ENCODE assay signal across 17 mouse cellular contexts in the genomic region with DNA sequence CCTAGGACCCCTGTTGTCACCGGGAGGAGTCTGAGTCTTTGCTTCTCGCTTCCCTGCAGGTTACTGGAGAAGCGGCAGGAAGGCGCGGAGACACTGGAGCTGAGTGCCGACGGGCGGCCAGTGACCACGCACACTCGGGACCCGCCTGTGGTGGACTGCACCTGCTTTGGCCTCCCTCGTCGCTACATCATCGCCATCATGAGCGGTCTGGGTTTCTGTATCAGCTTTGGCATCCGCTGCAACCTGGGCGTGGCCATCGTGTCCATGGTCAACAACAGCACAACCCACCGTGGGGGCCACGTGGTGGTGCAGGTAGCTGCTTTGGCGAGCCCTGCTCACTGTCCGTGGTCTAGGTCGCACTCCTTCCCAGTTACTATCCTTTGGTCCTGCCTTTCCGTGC. TPM values are rescaled to one million over a fixed set of nuclear protein-coding genes. Genes with fewer than 3 reads are reported as not detected.
DNase-seq lines count a peak whose midpoint lies in the region; ATAC-seq lines count a peak whose summit lies in the region.
"Had no signal": no experiment of that assay in that cellular context is flagged by ENCODE, and none has a peak within 500 bp of the region (broad histone marks: within the 10 kb centered on the region; RNA-seq: fewer than 3 reads in every experiment).

No protein-coding gene starts in this region.

- 6% methylated on average over 24 of the region's 24 CpGs for whole genome bisulfite sequencing in hindbrain, embryonic 10.5 days
- WGBS in midbrain, embryonic 16.5 days: 2% methylated on average over 24 of the region's 24 CpGs

- ATAC-seq in megakaryocyte, adult 5-6 weeks (ENCODE audit: poor library complexity, severe bottlenecking): no peak
- ATAC-seq in midbrain, embryonic 16.5 days: no peak

- peaks cover 28% of the 10 kb centered on the region for H3K4me1 ChIP-seq in megakaryocyte, embryonic 14.5 days
- peaks cover 28% of the 10 kb centered on the region for H3K4me1 ChIP-seq in hindbrain, embryonic 10.5 days (replicated peaks)
- H3K4me1 ChIP-seq in midbrain, embryonic 16.5 days (ENCODE audit: control insufficient read depth, insufficient read depth, low read length): peaks cover 16% of the 10 kb centered on the region

- H3K27ac ChIP-seq in hindbrain, embryonic 10.5 days: no peak overlapping the region; the same call in 1 of the 2 replicates
- no peak overlapping the region for H3K27ac ChIP-seq in midbrain, embryonic 16.5 days (ENCODE audit: low read length)

- peak; percentile 65 to 71 for DNase-seq in cerebellum, postnatal 14 days
- DNase-seq in hindbrain, embryonic 10.5 days (ENCODE audit: low spot score): no peak
- DNase-seq in urinary bladder, adult 18-20 months (ENCODE audit: low spot score in 2 of 2): no peak
- DNase-seq in embryo, embryonic 10 days (ENCODE audit: low spot score): no peak
- DNase-seq in left cerebral cortex, adult 8-10 months (ENCODE audit: low spot score in 2 of 2): no peak
- DNase-seq: embryo, embryonic 11 days; heart, postnatal 14 days; kidney, postnatal 36 days; lung, postnatal 14 days; thymus, postnatal 4 days had no signal

- peaks cover 95% of the 10 kb centered on the region for H3K27me3 ChIP-seq in megakaryocyte, embryonic 14.5 days (replicated peaks)
- H3K27me3 ChIP-seq in hindbrain, embryonic 10.5 days (ENCODE audit: insufficient read depth, poor library complexity, severe bottlenecking): peaks cover 99% of the 10 kb centered on the region
- peaks cover 57% of the 10 kb centered on the region for H3K27me3 ChIP-seq in midbrain, embryonic 16.5 days (ENCODE audit: control insufficient read depth, insufficient read depth, low read depth, low read length)

- peak overlapping the region; percentile 22 for H3K4me2 ChIP-seq in midbrain, embryonic 16.5 days (ENCODE audit: low read length)

- H3K9me3 ChIP-seq in megakaryocyte, embryonic 14.5 days: peaks cover 55% of the 10 kb centered on the region
- H3K9me3 ChIP-seq in hindbrain, embryonic 10.5 days: peaks cover 39% of the 10 kb centered on the region
- no peaks in the 10 kb centered on the region for H3K9me3 ChIP-seq in midbrain, embryonic 16.5 days (replicated peaks; ENCODE audit: control insufficient read depth, low read length, poor library complexity, severe bottlenecking)

- peaks cover 4% of the 10 kb centered on the region for H3K36me3 ChIP-seq in megakaryocyte, embryonic 14.5 days (replicated peaks; ENCODE audit: low read length)
- no peaks in the 10 kb centered on the region for H3K36me3 ChIP-seq in hindbrain, embryonic 10.5 days
- H3K36me3 ChIP-seq in midbrain, embryonic 16.5 days (ENCODE audit: control insufficient read depth, insufficient read depth, low read length): no peaks in the 10 kb centered on the region
- H3K36me3 ChIP-seq: G1E had no signal

- 0 out of 2 replicates have a peak overlapping the region, but pooled peaks have one; percentile 26 for H3K9ac ChIP-seq in midbrain, embryonic 16.5 days (ENCODE audit: low read depth, low read length)

- H3K4me3 ChIP-seq in megakaryocyte, embryonic 14.5 days (replicated peaks): peak overlapping the region; percentile 62
- H3K4me3 ChIP-seq in hindbrain, embryonic 10.5 days: 0 out of 2 replicates have a peak overlapping the region, but pooled peaks have one; percentile 2
- peak overlapping the region; percentile 16 for H3K4me3 ChIP-seq in midbrain, embryonic 16.5 days (ENCODE audit: low read depth, low read length)

RNA-seq across cellular contexts. Expression of gene Slc17a7, which starts 4.9 kb away (rescaled TPM):
- polyA plus RNA-seq in megakaryocyte, embryonic 14.5 days (2012; ENCODE audit: insufficient read depth, low replicate concordance): 0.06 TPM in 1 of 2 replicates, not detected in the other
- 0.18 TPM in 1 of 2 replicates, not detected in the other for total RNA-seq in megakaryocyte, adult 5-6 weeks (2015)
- not detected in 2 replicates for total RNA-seq in megakaryocyte, adult 5-6 weeks (2017)
- polyA plus RNA-seq in hindbrain, embryonic 10.5 days (2016; fragmentation: Nextera tagmentation; extraction: Ambion mirVana): 0.71 and 1.2 TPM in 2 replicates
- polyA plus RNA-seq in midbrain, embryonic 16.5 days (2015; fragmentation: Nextera tagmentation; extraction: Ambion mirVana): 0.55 and 1.1 TPM in 2 replicates
- total RNA-seq in left cerebral cortex, adult 8-10 months (2022): 1,000 to 10,000 TPM; 1,001 to 1,087 (median 1,026) TPM
- total RNA-seq: neutrophil, adult 5-6 weeks had no signal

RNA-seq across cellular contexts. Expression of gene Gfy, which starts 10.7 kb away (rescaled TPM):
- not detected in 2 replicates for polyA plus RNA-seq in megakaryocyte, embryonic 14.5 days (2012; ENCODE audit: insufficient read depth, low replicate concordance)
- not detected in 2 replicates for total RNA-seq in megakaryocyte, adult 5-6 weeks (2015)
- total RNA-seq in megakaryocyte, adult 5-6 weeks (2017): not detected in 2 replicates
- polyA plus RNA-seq in hindbrain, embryonic 10.5 days (2016; fragmentation: Nextera tagmentation; extraction: Ambion mirVana): not detected in 2 replicates
- polyA plus RNA-seq in midbrain, embryonic 16.5 days (2015; fragmentation: Nextera tagmentation; extraction: Ambion mirVana): not detected in 2 replicates
- under 1 TPM in 1 of 4 experiments, not detected in 3; 0.34 TPM for total RNA-seq in left cerebral cortex, adult 8-10 months (2022)
- total RNA-seq: adrenal gland, adult 18-20 months; heart, postnatal 14 days; neutrophil, adult 5-6 weeks had no signal
- polyA plus RNA-seq: G1E; limb, embryonic 11.5 days had no signal

RNA-seq across cellular contexts. Expression of gene Pth2, which starts 12.1 kb away (rescaled TPM):
- not detected in 2 replicates for polyA plus RNA-seq in megakaryocyte, embryonic 14.5 days (2012; ENCODE audit: insufficient read depth, low replicate concordance)
- total RNA-seq in megakaryocyte, adult 5-6 weeks (2015): not detected in 2 replicates
- not detected in 2 replicates for total RNA-seq in megakaryocyte, adult 5-6 weeks (2017)
- polyA plus RNA-seq in hindbrain, embryonic 10.5 days (2016; fragmentation: Nextera tagmentation; extraction: Ambion mirVana): not detected in 2 replicates
- 1.1 and 1.2 TPM in 2 replicates for polyA plus RNA-seq in midbrain, embryonic 16.5 days (2015; fragmentation: Nextera tagmentation; extraction: Ambion mirVana)
- under 1 TPM in 1 of 4 experiments, not detected in 3; 0.80 TPM for total RNA-seq in left cerebral cortex, adult 8-10 months (2022)
- total RNA-seq: adrenal gland, adult 18-20 months; G1E; heart, postnatal 14 days; neutrophil, adult 5-6 weeks had no signal
- polyA plus RNA-seq: G1E; limb, embryonic 11.5 days had no signal

RNA-seq across cellular contexts. Expression of gene Aldh16a1, which starts 14.3 kb away (rescaled TPM):
- 56.7 and 76.4 TPM in 2 replicates for polyA plus RNA-seq in megakaryocyte, embryonic 14.5 days (2012; ENCODE audit: insufficient read depth, low replicate concordance)
- 68.0 and 72.0 TPM in 2 replicates for total RNA-seq in megakaryocyte, adult 5-6 weeks (2015)
- total RNA-seq in megakaryocyte, adult 5-6 weeks (2017): 26.9 and 33.7 TPM in 2 replicates
- polyA plus RNA-seq in hindbrain, embryonic 10.5 days (2016; fragmentation: Nextera tagmentation; extraction: Ambion mirVana): 54.5 and 55.3 TPM in 2 replicates
- 13.7 and 18.2 TPM in 2 replicates for polyA plus RNA-seq in midbrain, embryonic 16.5 days (2015; fragmentation: Nextera tagmentation; extraction: Ambion mirVana)
- total RNA-seq in left cerebral cortex, adult 8-10 months (2022): 10 to 100 TPM; 17.9 to 20.9 (median 19.8) TPM

RNA-seq across cellular contexts. Expression of gene Pih1d1, which starts 14.6 kb away (rescaled TPM):
- polyA plus RNA-seq in megakaryocyte, embryonic 14.5 days (2012; ENCODE audit: insufficient read depth, low replicate concordance): 35.3 and 64.9 TPM in 2 replicates
- 131 and 132 TPM in 2 replicates for total RNA-seq in megakaryocyte, adult 5-6 weeks (2015)
- total RNA-seq in megakaryocyte, adult 5-6 weeks (2017): 43.9 and 51.4 TPM in 2 replicates
- 101 and 116 TPM in 2 replicates for polyA plus RNA-seq in hindbrain, embryonic 10.5 days (2016; fragmentation: Nextera tagmentation; extraction: Ambion mirVana)
- 89.9 and 91.9 TPM in 2 replicates for polyA plus RNA-seq in midbrain, embryonic 16.5 days (2015; fragmentation: Nextera tagmentation; extraction: Ambion mirVana)
- total RNA-seq in left cerebral cortex, adult 8-10 months (2022): 10 to 100 TPM; 41.4 to 49.3 (median 45.2) TPM

Comparison
In these comparisons a context has a peak if more than half of its experiments do, and no peak if none do; other contexts are left out.
1. H3K4me3 ChIP-seq: peak in every context shown above with its lines; median percentile 62 in megakaryocyte, embryonic 14.5 days; 16 in midbrain, embryonic 16.5 days; 2 in hindbrain, embryonic 10.5 days.
2. DNase-seq: peak in cerebellum, postnatal 14 days (2 of 2); none in hindbrain, embryonic 10.5 days (single experiment), urinary bladder, adult 18-20 months (0 of 2), embryo, embryonic 10 days (single experiment) and left cerebral cortex, adult 8-10 months (0 of 2).